Mouse (Mus musculus) left cerebral cortex, adult 8-10 months (tissue): ENCODE results near the gene Hap1. TPM values are rescaled to one million over a fixed set of nuclear protein-coding genes. Genes with fewer than 3 reads are reported as not detected.
"Not testable (repeated sequence)": the region's sequence is repeated elsewhere in the genome, so short reads cannot be mapped to it uniquely, and the experiment has no call there.

Experiments
- DNase-seq, 2 experiments: peaks; one replicate each; pipeline ENCODE4 v3.0.0; 2022; ENCODE audit warnings: low spot score in 2 of 2
- total RNA-seq, 4 experiments: library from RNA; stranded (reverse); gene quantifications; 2 replicates each; pipeline ENCODE4 v1.2.4; 2022

Gene Hap1
- total RNA-seq, 4 experiments from 2014 or later = 132 to 184 (median 175) TPM

- no peak for DNase-seq
Observed at GRCm38 (mm10) chr11:100391081-100391883, 35.4 kb upstream of the Hap1 start.

- DNase-seq = no peak
Observed at GRCm38 (mm10) chr11:100389931-100390445, 34.1 kb upstream of the Hap1 start.

- DNase-seq = no peak
Observed at GRCm38 (mm10) chr11:100388588-100388987, 32.7 kb upstream of the Hap1 start.

- peak in 1 of 2 experiments; percentile 55 for DNase-seq
Observed at GRCm38 (mm10) chr11:100387589-100388375, 31.9 kb upstream of the Hap1 start.

- DNase-seq = no peak
Observed at GRCm38 (mm10) chr11:100387111-100387510, 31.2 kb upstream of the Hap1 start.

DNA sequence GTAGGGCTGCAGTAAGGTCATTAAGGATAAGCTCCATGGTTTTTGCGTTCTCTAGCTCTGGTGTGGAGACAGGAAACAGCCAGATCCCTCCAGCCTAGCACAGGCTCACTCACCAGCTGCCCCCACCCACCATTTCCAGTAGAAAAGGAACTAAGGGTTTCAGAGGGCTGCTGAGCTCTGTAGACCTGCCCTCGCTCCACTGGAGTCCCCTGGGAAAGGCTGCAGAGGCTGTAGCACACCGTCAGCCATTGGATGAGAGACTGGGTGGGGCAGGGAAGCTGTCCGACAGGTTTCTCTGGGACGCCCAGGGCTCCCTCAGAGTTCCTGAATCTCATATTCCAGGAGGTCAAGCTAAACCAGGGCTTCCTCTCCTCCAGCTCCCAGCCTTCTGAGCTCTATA, 30.7 kb upstream of the Hap1 start:
- no peak for DNase-seq

- no peak for DNase-seq
Observed at GRCm38 (mm10) chr11:100385016-100385415, 29.1 kb upstream of the Hap1 start.

DNA sequence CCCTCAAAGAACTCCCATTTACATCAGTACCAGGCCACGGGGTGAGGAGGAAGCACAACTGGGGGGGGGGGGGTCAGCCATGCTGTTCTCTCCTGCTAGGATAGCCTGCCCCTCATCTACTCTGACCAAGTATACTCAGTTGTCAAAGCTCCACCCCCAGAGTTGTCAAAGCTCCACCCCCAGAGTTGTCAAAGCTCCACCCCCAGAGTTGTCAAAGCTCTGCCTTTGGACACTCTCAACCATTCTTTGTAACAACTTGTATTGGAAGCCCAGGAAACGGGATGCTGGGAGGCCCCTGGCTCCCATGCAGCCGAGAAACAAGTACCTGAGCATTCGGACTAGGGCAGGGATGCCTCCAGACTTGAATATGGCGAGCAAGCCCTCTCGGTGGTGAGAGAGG, 26.8 kb upstream of the Hap1 start:
- DNase-seq = no peak

DNA sequence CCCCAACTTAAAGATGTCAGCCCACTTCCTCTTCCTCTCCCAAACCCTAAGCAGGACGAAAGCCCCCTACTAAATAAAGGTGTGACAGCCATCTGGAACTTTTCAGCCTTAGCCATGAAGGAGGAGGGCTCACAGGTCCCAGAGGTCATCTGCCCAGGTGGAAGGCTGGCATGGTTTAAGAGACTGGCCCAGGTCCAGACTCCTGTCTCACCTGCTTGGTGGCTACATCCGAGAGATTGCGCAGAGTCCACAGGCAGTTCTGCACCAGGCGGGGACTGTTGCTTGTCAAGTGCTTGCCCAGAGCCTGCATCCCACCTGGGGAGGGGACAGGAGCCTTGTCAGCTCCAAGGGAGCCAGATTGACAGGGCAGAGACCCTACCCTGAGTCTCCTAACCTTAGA, 23.4 kb upstream of the Hap1 start:
- DNase-seq = no peak

GRCm38 (mm10) chr11:100378446-100378845, 22.5 kb upstream of the Hap1 start:
- no peak for DNase-seq

DNA sequence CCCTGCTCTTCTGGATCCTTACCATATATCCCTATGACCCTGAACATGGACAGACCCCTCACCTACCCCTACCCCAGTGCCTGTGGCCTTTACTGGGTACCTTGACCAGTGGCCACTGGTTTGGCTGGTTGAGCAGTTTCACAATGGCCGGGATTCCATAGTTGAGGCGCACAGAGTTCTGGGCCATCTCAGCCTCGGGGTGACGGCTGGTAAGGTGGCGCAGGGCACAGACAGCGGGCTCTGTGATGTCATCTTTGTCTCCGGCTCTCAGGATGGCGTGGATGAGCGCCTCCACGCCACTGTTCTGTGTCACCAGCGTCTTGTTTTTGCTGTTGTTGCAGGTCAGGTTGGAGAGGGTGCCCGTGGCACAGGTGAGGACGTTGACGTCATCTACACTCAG, 22.1 kb upstream of the Hap1 start:
- DNase-seq = no peak

- DNase-seq = no peak
Observed at GRCm38 (mm10) chr11:100376746-100377389, 20.9 kb upstream of the Hap1 start.

GRCm38 (mm10) chr11:100376005-100376404, 20.1 kb upstream of the Hap1 start:
- no peak for DNase-seq

DNA sequence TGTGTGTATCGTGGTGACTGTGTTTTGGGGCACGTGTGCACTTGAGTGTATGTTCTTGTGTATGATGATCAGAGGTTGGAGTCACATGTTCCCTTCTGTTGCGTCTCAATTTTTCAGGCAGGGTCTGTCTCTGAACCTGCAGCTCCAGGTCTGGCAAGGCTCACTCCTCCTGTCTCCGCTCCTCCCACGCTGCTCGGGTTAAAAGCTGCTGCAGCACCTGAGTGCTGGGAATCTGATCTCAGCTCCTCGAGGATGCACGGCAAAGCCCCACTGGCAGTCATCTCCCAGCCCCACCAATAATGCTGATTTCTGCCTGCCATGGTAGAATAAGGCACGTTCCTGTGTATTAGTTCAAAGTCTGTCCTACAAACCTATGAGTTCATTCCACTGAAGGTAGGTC, 19.2 kb upstream of the Hap1 start:
- no peak for DNase-seq

DNA sequence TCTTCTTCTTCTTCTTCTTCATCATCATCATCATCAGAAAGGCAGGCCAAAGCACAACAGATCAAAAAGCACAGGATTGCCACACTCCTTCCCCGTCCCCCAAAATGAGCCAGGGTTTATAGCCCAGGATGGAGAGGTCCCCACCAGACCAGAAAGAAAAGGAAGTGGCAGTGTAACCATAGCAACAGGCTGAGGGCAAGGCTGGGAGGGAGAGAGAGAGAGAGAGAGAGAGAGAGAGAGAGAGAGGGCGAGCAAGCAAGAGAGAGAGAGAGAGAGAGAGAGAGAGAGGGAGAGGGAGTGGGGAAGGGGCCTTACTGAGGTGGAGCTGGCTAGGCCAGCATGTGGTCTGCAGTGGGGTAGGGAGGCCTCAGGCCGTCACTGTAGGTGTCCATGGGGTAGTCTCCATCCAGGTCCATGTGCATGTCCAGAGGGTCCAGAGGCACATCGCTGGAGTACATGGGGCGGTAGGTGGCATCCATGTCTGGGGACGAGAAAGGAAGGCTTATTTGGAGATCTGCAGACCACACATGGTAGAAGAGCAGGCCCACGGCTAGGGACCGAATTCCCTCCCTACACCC, 16.1 kb upstream of the Hap1 start:
- no peak for DNase-seq

- no peak for DNase-seq
Observed at GRCm38 (mm10) chr11:100369822-100370221, 13.9 kb upstream of the Hap1 start.

GRCm38 (mm10) chr11:100369145-100369544, 13.2 kb upstream of the Hap1 start:
- DNase-seq = no peak

DNA sequence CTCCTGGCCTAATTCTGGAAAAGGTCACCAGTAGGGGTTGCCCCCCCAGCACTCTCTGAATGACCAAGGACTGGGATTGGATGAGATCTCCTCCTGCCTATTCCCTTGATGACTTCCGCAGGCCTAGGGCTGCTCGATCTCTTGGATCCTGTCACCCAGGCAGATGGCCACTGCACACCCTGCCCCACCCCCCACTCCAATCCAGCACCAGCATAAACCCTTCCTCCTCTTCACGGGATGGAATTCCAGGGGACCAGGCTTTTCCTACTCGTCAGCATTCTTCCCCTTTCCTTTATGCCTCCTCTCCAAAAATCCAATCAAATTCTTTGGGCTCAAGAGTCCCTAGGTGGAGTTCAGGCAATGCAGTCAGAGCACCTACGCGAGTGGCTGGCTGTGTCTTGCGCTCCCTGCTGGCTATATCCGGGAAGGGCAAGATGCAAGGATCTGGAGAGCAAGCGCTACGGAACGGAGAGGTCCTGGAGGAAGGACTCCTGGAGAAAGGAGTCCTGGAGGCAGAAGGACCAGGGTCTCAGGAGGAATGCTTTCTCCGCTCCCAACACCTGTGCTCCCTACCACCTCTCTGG, 7.1 kb upstream of the Hap1 start:
- peak in 1 of 2 experiments; percentile 58 for DNase-seq

- peak in 1 of 2 experiments; percentile 81 for DNase-seq
Observed at GRCm38 (mm10) chr11:100362209-100362978, 6.5 kb upstream of the Hap1 start.

DNA sequence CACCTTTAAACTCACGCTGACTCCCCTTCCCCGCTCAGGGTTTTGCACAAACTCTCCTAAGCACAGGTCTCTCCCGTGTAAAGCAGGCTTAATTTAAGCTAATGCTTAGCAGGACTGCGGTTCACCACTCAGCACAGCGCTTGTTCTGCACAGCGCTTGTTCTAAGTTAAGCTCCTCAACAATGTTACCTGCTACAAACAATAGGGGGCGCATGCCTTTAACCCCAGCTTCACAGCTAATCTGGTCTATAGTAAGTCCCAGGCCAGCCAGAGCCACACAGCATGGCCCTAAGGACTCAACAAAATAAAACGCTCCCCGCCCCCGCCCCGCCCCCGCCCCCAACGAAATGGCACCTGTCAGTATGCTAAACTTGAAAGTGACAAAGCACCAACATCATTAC, 5.1 kb upstream of the Hap1 start:
- DNase-seq = not testable (repeated sequence)
